Mouse (Mus musculus) midbrain, embryonic 10.5 days (tissue): ENCODE data around the gene Rnf44. TPM values are rescaled to one million over a fixed set of nuclear protein-coding genes. Genes with fewer than 3 reads are reported as not detected.

Experiments
- DNase-seq: peaks from one replicate; pipeline ENCODE4 v3.0.0-alpha.2; 2017; ENCODE audit warnings: low spot score
- H3K27ac ChIP-seq: fragments of 300-500 bp; sonication (generic); replicated peaks from 2 replicates; pipeline ENCODE4 v1.5.1; 2016; ENCODE audit warnings: mild to moderate bottlenecking
- H3K27me3 ChIP-seq: fragments of 300-500 bp; sonication (generic); 2 replicates; pipeline ENCODE4 v1.6.1; 2016; ENCODE audit warnings: low read depth, mild to moderate bottlenecking; ENCODE audit not compliant: poor library complexity, severe bottlenecking
- H3K36me3 ChIP-seq: fragments of 300-500 bp; sonication (generic); 2 replicates; pipeline ENCODE4 v1.6.1; 2016; ENCODE audit warnings: mild to moderate bottlenecking, moderate library complexity
- H3K4me1 ChIP-seq: fragments of 300-500 bp; sonication (generic); 2 replicates; pipeline ENCODE4 v1.6.1; 2016
- H3K4me3 ChIP-seq: fragments of 300-500 bp; sonication (generic); 2 replicates; pipeline ENCODE4 v1.5.1; 2016; ENCODE audit warnings: mild to moderate bottlenecking, moderate library complexity
- H3K9me3 ChIP-seq: fragments of 300-500 bp; sonication (generic); replicated peaks from 2 replicates; pipeline ENCODE4 v1.6.1; 2016; ENCODE audit warnings: mild to moderate bottlenecking
- WGBS: fragments of 180-500 bp; shearing (Covaris S2); methylation state at CpG from one replicate; pipeline ENCODE4 v1.1.7; 2016; 5-methylcytosine and 5-hydroxymethylcytosine counted together
- polyA plus RNA-seq: library from polyadenylated mRNA; unstranded; fragments of >200 nt; fragmentation: Nextera tagmentation; extraction: Ambion mirVana; gene quantifications from 2 replicates; pipeline ENCODE4 v1.2.1, GENCODE M21; 2016

The Rnf44 gene
- polyA plus RNA-seq, 1 experiment from 2014 or later: 90.1 TPM

DNA sequence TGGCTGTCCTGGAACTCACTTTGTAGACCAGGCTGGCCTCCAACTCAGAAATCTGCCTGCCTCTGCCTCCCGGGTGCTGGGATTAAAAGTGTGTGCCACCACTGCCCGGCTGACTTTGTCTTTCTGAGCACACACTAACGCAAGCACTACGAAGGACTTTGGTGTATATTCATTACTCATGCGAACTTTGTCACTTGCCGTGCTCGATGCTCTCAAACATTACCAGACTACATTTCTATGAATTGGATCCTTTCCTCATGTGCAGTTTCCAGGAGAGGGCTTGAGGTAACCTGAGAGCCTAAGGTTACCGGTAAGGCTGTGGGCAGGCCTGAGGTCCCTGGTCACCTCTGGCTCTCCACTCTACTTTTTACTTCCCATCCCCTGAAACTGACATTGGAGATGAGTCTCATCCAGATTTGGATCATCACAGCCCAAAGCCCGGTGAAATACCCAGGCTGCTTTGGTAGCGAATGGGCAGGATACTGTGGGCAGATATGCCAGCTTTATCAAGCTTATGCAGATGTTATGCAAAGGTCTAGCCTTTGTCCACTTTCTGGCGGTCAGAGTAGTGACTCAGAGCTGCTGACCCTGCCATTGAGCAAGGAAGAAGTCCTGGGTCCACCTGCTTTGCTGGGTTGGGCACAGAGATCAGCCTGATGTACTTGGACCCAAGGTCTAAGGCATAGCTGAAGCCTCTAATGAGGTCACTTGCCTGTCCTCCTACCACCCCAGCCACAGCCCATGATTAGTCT, 1.9 kb upstream of the Rnf44 start:
- Histone ChIP-seq H3K36me3 (no peaks in the 10 kb centered on the region), H3K9me3 (no peaks in the 10 kb centered on the region), H3K27me3 (no peaks in the 10 kb centered on the region), H3K27ac (no peak overlapping the region), H3K4me3 (no peak overlapping the region), H3K4me1 (peaks cover 32% of the 10 kb centered on the region)
- DNase-seq: no peak
- WGBS: 91% methylated on average over 11 of the region's 11 CpGs

- Histone ChIP-seq H3K4me1 (peaks cover 38% of the 10 kb centered on the region), H3K36me3 (no peaks in the 10 kb centered on the region), H3K4me3 (peak overlapping the region; percentile 98), H3K27me3 (no peaks in the 10 kb centered on the region), H3K9me3 (no peaks in the 10 kb centered on the region), H3K27ac (peak overlapping the region; percentile 95)
- DNase-seq: no peak
- 19% methylated on average over 26 of the region's 26 CpGs for WGBS
Observed at GRCm38 (mm10) chr13:54694348-54695060, 797 bp upstream of the Rnf44 start.

DNA sequence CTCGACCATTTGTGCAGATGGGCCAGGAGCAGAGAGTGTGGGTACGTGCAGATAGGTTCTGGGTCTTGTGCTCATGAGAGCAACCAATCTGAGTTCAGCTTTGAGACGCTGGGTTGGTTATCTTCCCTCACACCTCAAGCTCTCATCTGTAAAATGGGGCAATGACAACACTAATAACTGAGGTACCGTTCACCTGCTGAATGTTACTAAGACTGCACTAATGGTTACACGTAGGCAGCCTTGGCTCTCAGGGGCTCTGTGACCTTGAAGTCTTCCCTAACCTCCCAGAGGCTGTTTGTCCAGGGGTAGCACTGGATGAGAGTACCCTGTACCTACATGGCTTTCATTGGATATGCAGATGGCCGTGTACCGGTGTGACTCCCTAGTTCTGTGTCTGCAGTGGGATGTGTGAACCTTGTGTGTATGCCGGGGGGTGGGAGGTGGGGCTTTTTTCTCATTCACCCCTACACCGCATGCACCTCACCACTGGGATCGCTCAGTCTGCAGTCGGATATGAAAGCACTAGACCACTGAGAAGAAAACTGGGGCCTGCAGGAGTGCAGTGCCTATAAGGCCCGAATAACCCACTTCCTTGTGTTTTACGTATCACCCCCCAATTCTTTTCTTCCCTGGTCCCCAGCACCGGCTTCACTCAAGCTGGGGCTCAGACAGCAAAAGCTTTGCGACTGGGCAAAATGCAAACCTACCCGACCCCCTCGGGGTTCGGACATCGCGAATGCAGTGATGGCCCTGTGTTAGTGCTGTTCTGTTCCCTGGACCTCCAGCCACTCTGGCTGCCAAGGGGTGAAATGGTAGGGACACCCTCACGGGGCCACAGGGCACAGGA, 773 bp downstream of the Rnf44 start:
- H3K27ac ChIP-seq: peak overlapping the region; percentile 95
- no peaks in the 10 kb centered on the region for H3K36me3 ChIP-seq
- DNase-seq: no peak
- no peaks in the 10 kb centered on the region for H3K9me3 ChIP-seq
- H3K4me3 ChIP-seq: peak overlapping the region; percentile 98
- peaks cover 50% of the 10 kb centered on the region for H3K4me1 ChIP-seq
- WGBS: 17% methylated on average over 21 of the region's 21 CpGs
- H3K27me3 ChIP-seq: no peaks in the 10 kb centered on the region

- Histone ChIP-seq H3K27me3 (no peaks in the 10 kb centered on the region), H3K27ac (no peak overlapping the region), H3K4me3 (peak overlapping the region; percentile 98; the same call in 1 of the 2 replicates), H3K4me1 (peaks cover 50% of the 10 kb centered on the region), H3K9me3 (no peaks in the 10 kb centered on the region), H3K36me3 (no peaks in the 10 kb centered on the region)
- DNase-seq: no peak
Observed at GRCm38 (mm10) chr13:54691737-54692136, 2.0 kb downstream of the Rnf44 start.

DNA sequence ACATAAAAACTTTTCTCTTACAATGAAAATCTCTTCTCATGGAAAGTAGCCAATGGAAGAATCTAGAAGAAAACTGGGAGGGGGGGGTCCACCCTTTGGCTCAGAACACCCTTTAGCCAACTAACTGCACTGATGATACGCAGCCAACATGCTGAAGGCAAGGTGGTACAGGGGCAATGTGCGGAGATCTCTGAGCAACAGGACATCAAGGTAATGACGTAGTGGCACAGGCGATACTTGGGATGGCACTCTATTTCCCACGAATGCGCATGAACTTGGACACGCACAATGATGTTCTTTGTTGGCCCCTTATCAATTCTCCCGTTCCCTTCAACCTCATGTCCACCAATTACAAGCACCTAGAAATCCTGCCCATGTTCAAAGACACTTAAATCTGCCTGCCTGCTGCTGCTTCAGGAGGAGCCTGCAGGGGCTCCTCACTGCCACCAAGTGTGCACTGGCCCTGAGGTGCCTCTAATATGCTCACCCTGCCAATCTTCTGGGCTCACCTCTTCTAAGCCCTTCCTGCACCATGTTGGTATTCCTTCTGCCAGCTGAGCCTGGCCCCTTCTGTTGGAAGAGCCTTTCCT, 3.5 kb downstream of the Rnf44 start:
- Histone ChIP-seq H3K36me3 (peaks cover 3% of the 10 kb centered on the region), H3K27ac (no peak overlapping the region), H3K27me3 (no peaks in the 10 kb centered on the region), H3K9me3 (no peaks in the 10 kb centered on the region), H3K4me3 (0 out of 2 replicates have a peak overlapping the region, but pooled peaks have one; percentile 16), H3K4me1 (peaks cover 63% of the 10 kb centered on the region)
- 98% methylated on average over 8 of the region's 8 CpGs for WGBS
- no peak for DNase-seq

DNA sequence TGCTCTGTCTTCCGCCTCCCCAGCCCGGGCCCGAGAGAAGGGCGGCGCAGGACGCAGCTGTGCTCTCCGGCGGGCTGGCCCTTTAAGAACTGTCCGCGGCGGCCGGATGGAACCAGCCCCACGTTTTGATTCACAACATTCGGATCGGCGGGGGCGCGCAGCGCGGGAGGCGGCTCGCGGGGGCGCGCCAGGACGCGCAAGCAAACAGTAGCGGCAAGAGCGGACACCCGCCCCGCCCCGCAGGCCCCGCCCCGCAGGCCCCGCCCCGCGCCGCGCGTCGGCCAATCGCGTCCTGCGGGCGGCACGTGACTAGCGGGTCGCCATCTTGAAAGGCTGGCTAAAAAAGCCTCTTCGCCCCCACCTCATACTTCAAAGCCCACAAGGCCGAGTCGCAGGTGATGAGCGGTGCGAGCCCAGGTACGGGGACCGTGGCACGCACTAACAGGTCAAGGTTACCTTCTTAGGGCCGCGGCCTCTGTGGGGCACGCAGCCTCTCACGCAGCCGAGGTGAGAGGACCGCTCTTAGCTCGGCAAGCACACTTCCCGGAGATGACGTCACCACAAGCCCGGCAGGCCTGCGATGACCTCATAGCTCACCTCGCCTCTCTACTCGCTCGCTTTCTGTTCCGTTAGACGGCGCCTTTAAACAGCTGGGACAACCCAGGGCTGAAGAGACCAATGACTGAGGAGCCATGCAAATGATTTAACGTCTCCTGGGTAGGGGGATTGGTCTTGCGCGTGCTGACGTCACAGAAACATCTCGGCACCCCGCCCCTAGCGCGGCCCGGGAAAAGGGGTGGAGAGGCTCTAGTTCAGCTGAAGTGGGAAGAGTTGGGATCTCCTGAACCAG, 5.9 kb downstream of the Rnf44 start:
- under 1% methylated on average over 82 of the region's 82 CpGs for WGBS
- Histone ChIP-seq H3K9me3 (no peaks in the 10 kb centered on the region), H3K27me3 (no peaks in the 10 kb centered on the region), H3K4me3 (peak overlapping the region; percentile 81), H3K4me1 (peaks cover 68% of the 10 kb centered on the region), H3K27ac (peak overlapping the region; percentile 99), H3K36me3 (peaks cover 28% of the 10 kb centered on the region)
- peak; percentile 98 for DNase-seq

- DNase-seq: peak; percentile 84
- Histone ChIP-seq H3K27me3 (no peaks in the 10 kb centered on the region), H3K9me3 (no peaks in the 10 kb centered on the region), H3K27ac (peak overlapping the region; percentile 99), H3K36me3 (peaks cover 35% of the 10 kb centered on the region), H3K4me1 (peaks cover 61% of the 10 kb centered on the region), H3K4me3 (peak overlapping the region; percentile 81)
- WGBS: under 1% methylated on average over 35 of the region's 35 CpGs
Observed at GRCm38 (mm10) chr13:54687096-54687495, 6.6 kb downstream of the Rnf44 start.

DNA sequence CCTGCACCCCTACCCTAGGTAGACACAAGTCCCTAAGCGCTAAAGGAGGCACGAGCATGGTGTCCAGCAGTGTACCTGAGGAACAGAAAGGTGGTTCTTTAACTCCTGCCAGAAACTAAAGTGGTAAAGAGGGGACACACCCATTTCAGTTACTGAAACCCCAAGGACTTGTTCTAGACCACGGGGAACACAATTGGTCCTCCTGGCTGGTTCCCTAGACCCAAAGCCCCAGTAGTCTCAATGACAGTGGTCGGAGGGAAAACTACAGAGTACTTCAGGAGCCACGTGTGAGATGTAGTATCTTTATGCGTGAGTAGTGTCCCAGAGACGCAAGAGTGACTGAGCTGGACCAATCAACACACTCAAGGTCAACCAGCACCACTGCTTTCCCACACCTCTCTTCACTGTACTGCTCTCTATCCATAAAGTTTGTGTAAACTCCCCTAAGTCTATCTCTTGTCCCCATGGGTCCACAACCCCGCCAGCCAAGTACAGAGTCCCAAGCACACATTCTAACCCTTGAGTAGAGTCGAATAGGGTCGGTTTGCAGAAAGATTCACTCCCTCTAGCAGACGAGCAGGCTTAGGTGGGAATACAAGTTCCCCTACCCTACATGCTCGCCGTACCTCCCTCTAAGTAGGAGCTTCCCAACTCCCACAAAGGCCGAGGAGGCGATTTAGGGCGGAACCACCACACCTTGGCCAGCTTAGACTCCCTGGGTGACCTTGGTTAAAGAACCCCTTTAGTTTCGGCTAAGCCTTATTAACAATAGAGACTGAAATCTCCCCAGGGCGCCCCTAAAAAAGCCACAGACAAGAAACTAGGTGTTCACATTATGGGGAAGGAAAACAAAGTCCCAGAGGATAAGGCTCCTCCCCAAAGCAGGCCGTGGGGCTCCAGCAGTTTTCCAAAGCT, 7.3 kb downstream of the Rnf44 start:
- 9% methylated on average over 19 of the region's 19 CpGs for WGBS
- DNase-seq: no peak
- Histone ChIP-seq H3K27me3 (no peaks in the 10 kb centered on the region), H3K4me3 (peak overlapping the region; percentile 81), H3K9me3 (no peaks in the 10 kb centered on the region), H3K27ac (peak overlapping the region; percentile 99), H3K4me1 (peaks cover 54% of the 10 kb centered on the region), H3K36me3 (peaks cover 42% of the 10 kb centered on the region)

DNA sequence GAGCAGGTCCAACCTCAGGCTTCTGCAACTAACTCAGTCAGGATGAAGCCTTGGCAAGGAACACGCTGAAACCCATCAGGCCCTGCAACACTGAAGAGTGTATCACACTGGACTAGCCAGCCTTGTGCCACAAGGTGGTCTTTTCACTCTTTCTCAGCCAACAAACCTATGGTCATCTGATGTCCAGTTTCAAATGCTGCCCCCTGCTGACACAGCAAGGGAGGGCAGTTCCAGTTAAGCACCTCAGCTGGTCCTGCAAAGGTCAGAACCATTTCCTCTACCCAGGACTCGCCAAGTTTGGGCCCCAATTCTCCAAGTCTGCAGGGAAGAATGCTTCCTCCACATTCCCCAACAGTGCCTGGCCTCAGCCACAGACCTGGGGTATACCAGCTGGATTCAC, 8.5 kb downstream of the Rnf44 start:
- H3K9me3 ChIP-seq: no peaks in the 10 kb centered on the region
- DNase-seq: peak; percentile 61
- H3K4me3 ChIP-seq: peak overlapping the region; percentile 81
- H3K27ac ChIP-seq: peak overlapping the region; percentile 99; the same call in 1 of the 2 replicates
- H3K4me1 ChIP-seq: peaks cover 43% of the 10 kb centered on the region
- no peaks in the 10 kb centered on the region for H3K27me3 ChIP-seq
- WGBS: 49% methylated on average over 2 of the region's 2 CpGs
- peaks cover 54% of the 10 kb centered on the region for H3K36me3 ChIP-seq

- no peaks in the 10 kb centered on the region for H3K27me3 ChIP-seq
- no peaks in the 10 kb centered on the region for H3K9me3 ChIP-seq
- 0 out of 2 replicates have a peak overlapping the region, but pooled peaks have one; percentile 99 for H3K27ac ChIP-seq
- DNase-seq: no peak
- H3K4me3 ChIP-seq: peak overlapping the region; percentile 81; the same call in 1 of the 2 replicates
- WGBS: 74% methylated on average over 3 of the region's 3 CpGs
- H3K4me1 ChIP-seq: peaks cover 41% of the 10 kb centered on the region
- peaks cover 63% of the 10 kb centered on the region for H3K36me3 ChIP-seq
Observed at GRCm38 (mm10) chr13:54684140-54684896, 9.4 kb downstream of the Rnf44 start.
